Mouse (Mus musculus) liver, adult 2 months (tissue): Measurements from ENCODE around the gene Ccdc184. TPM values are rescaled to one million over a fixed set of nuclear protein-coding genes. Genes with fewer than 3 reads are reported as not detected.

ENCODE experiments used
- DNase-seq: peaks from one replicate; pipeline ENCODE4 v3.0.0-alpha.2; 2011; ENCODE audit warnings: low read depth, low spot score; ENCODE audit errors: extremely low read depth
- H3K27ac ChIP-seq: fragments of 200-500 bp; replicated peaks from 2 replicates; pipeline ENCODE4 v1.5.1; 2012; ENCODE audit warnings: low read depth, mild to moderate bottlenecking, control low read depth, inconsistent platforms, low read length; ENCODE audit not compliant: insufficient read depth
- H3K27me3 ChIP-seq: fragments of 200-500 bp; 2 replicates; pipeline ENCODE4 v1.6.1; 2012; ENCODE audit warnings: mild to moderate bottlenecking, moderate library complexity, low read length, inconsistent platforms; ENCODE audit not compliant: control insufficient read depth, insufficient read depth
- H3K36me3 ChIP-seq: fragments of 200-500 bp; 2 replicates; pipeline ENCODE4 v1.6.1; 2012; ENCODE audit warnings: low read length, inconsistent platforms; ENCODE audit not compliant: control insufficient read depth, insufficient read depth
- H3K4me1 ChIP-seq: fragments of 200-500 bp; 2 replicates; pipeline ENCODE4 v1.6.1; 2011; ENCODE audit warnings: low read length; ENCODE audit not compliant: control insufficient read depth, insufficient read depth
- H3K4me3 ChIP-seq: fragments of 200-500 bp; 2 replicates; pipeline ENCODE4 v1.5.1; 2011; ENCODE audit warnings: low read depth, mild to moderate bottlenecking, control low read depth, low read length, moderate library complexity; ENCODE audit not compliant: insufficient read depth
- H3K79me2 ChIP-seq: fragments of 200-500 bp; 2 replicates; pipeline ENCODE4 v1.6.1; 2012; ENCODE audit warnings: inconsistent platforms, mild to moderate bottlenecking, low read length, moderate library complexity; ENCODE audit not compliant: control insufficient read depth, insufficient read depth
- H3K9ac ChIP-seq: fragments of 200-500 bp; 2 replicates; pipeline ENCODE4 v1.6.1; 2012; ENCODE audit warnings: low read depth, mild to moderate bottlenecking, control low read depth, inconsistent platforms, low read length
- CTCF ChIP-seq: fragments of 200-500 bp; IDR thresholded peaks from 2 replicates; pipeline ENCODE4 v1.5.1; 2011; ENCODE audit warnings: low read depth, low read length, control low read depth
- POLR2A ChIP-seq: fragments of 200-500 bp; IDR thresholded peaks from 2 replicates; pipeline ENCODE4 v1.6.1; 2011; ENCODE audit warnings: low read length, control low read depth; ENCODE audit not compliant: insufficient read depth; ENCODE audit errors: extremely low read depth
- WGBS: fragments of 180-500 bp; shearing (Covaris S2); methylation state at CpG from one replicate; pipeline ENCODE4 v1.1.7; 2018; 5-methylcytosine and 5-hydroxymethylcytosine counted together
- polyA plus RNA-seq: library from polyadenylated mRNA; depleted of rRNA; stranded (reverse); fragments of >200 nt; gene quantifications from 2 replicates; pipeline ENCODE4 v1.2.3, GENCODE M21; 2012
- total RNA-seq: library from RNA; depleted of rRNA; stranded (reverse); fragments of >200 nt; gene quantifications from 2 replicates; pipeline ENCODE4 v1.2.3, GENCODE M21; 2014

The Ccdc184 gene
- total and polyA plus RNA-seq, 2 experiments = not detected

DNA sequence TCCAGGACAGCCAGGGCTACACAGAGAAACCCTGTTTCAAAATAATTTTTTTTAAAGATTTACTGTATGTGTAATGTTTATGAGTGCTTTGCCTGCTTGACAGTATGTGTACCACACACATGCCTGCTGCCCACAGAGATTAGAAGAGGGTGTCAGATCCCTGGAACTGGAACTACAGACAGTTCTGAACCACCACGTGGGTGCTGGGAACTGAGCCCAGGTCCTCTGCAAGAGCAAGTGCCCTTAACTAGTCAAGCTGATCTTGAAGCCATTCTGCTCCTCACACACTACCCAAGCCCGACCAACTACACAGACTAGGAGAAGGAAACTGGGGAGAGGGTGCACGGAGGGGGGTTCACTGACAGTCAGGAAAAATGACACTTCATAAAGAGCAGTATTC lies 33.5 kb upstream of the Ccdc184 start:
- TF ChIP-seq CTCF = no peak
- H3K4me3 ChIP-seq = no peak overlapping the region
- H3K27me3 ChIP-seq = no peaks in the 10 kb centered on the region
- no peaks in the 10 kb centered on the region for H3K79me2 ChIP-seq
- H3K4me1 ChIP-seq = no peaks in the 10 kb centered on the region
- WGBS = 93% methylated on average over 3 of the region's 3 CpGs
- H3K9ac ChIP-seq = no peak overlapping the region
- no peak for DNase-seq
- H3K36me3 ChIP-seq = peaks cover 23% of the 10 kb centered on the region
- no peak overlapping the region for H3K27ac ChIP-seq

- WGBS = 96% methylated on average over 4 of the region's 4 CpGs
- Histone ChIP-seq H3K27me3 (no peaks in the 10 kb centered on the region), H3K36me3 (peaks cover 24% of the 10 kb centered on the region), H3K79me2 (no peaks in the 10 kb centered on the region), H3K4me1 (no peaks in the 10 kb centered on the region), H3K27ac (no peak overlapping the region), H3K4me3 (no peak overlapping the region), H3K9ac (no peak overlapping the region)
- DNase-seq = no peak
- TF ChIP-seq CTCF (no peak), POLR2A (no peak)
These were observed 32.9 kb upstream of the Ccdc184 start for GRCm38 (mm10) chr15:98134034-98134433.

DNA sequence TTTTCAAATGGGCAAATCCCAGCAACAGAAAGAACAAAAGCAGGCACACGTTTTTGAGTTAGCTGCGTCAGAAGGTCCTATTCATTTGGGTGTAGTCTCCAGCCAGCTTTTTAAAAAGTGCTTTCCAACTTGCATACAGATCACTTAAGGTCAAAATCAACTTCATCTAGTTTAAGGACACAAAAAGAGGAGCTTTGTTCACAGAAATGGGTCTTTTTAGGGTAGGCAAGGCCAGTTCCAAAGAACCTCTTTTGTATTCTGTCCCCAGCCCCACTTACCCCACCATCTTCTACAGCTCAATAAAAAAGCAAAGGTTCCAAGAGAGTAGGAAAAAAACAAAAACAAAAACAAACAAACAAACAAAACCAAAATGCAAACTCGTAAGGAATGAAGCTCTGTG lies 32.3 kb upstream of the Ccdc184 start:
- Histone ChIP-seq H3K27me3 (no peaks in the 10 kb centered on the region), H3K4me3 (no peak overlapping the region), H3K9ac (no peak overlapping the region), H3K27ac (no peak overlapping the region), H3K4me1 (no peaks in the 10 kb centered on the region), H3K36me3 (peaks cover 27% of the 10 kb centered on the region), H3K79me2 (no peaks in the 10 kb centered on the region)
- DNase-seq = no peak
- TF ChIP-seq CTCF (no peak), POLR2A (no peak)
- 84% methylated on average over 3 of the region's 3 CpGs for WGBS

GRCm38 (mm10) chr15:98135671-98136070 lies 31.3 kb upstream of the Ccdc184 start:
- DNase-seq = no peak
- Histone ChIP-seq H3K4me1 (no peaks in the 10 kb centered on the region), H3K4me3 (no peak overlapping the region), H3K27me3 (no peaks in the 10 kb centered on the region), H3K27ac (no peak overlapping the region), H3K36me3 (peaks cover 33% of the 10 kb centered on the region), H3K79me2 (no peaks in the 10 kb centered on the region), H3K9ac (no peak overlapping the region)
- WGBS = 97% methylated on average over 13 of the region's 13 CpGs
- TF ChIP-seq POLR2A (no peak), CTCF (no peak)

DNA sequence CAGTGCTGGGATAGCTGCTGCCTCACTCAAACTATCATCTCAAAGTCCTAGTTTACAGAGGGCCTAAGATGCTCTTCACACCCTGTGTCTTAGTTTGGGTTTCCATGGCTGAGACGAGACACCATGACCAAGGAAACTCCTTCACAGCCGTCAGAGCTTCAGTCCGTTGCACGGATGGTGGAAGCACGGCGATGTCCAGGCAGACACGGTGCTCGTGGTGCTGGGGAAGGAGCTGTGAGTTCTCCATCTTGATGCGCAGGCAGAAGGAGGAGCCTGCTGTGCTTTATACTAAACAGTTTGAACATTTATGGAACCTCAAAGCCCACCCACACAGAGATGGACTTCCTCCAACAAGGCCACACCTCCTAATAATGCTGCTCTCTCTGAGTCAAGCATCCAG lies 30.1 kb upstream of the Ccdc184 start:
- WGBS = 95% methylated on average over 9 of the region's 9 CpGs
- TF ChIP-seq POLR2A (no peak), CTCF (no peak)
- H3K79me2 ChIP-seq = no peaks in the 10 kb centered on the region
- H3K27ac ChIP-seq = no peak overlapping the region
- H3K36me3 ChIP-seq = peaks cover 40% of the 10 kb centered on the region
- H3K9ac ChIP-seq = no peak overlapping the region
- H3K4me3 ChIP-seq = no peak overlapping the region
- H3K4me1 ChIP-seq = no peaks in the 10 kb centered on the region
- H3K27me3 ChIP-seq = no peaks in the 10 kb centered on the region
- no peak for DNase-seq

DNA sequence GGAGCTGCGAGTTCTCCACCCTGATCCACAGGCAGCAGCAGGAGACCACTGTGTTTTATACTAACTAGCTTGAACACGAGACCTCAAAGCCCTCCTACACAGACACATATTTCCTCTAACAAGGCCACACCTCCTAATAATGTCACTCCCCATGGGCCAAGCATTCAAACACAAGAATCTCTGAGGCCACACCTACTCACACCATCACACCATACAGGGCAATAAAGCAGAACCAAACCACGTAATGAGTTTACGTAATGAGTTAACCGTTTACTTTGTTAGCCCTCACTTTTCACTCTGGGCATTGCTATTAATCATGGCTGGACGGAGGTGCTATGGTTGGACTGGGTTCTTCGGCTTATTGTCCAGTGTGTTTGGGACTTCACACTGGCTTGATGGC lies 27.2 kb upstream of the Ccdc184 start:
- Histone ChIP-seq H3K27ac (no peak overlapping the region), H3K4me3 (no peak overlapping the region), H3K36me3 (peaks cover 30% of the 10 kb centered on the region; the same call in 1 of the 2 replicates), H3K9ac (no peak overlapping the region), H3K4me1 (peaks cover 2% of the 10 kb centered on the region; the same call in 1 of the 2 replicates), H3K79me2 (peaks cover 3% of the 10 kb centered on the region; the same call in 1 of the 2 replicates), H3K27me3 (no peaks in the 10 kb centered on the region)
- 64% methylated on average over 7 of the region's 7 CpGs for WGBS
- peak; percentile 17 for DNase-seq
- TF ChIP-seq CTCF (no peak), POLR2A (no peak)
